Mouse (Mus musculus) MEL (cell line): ENCODE measurements around the gene Myof. TPM values are rescaled to one million over a fixed set of nuclear protein-coding genes. Genes with fewer than 3 reads are reported as not detected.

Experiments
- DNase-seq: peaks from one replicate; pipeline ENCODE4 v3.0.0; 2011; ENCODE audit warnings: low read depth, low spot score
- H3K27ac ChIP-seq: 2 replicates; pipeline ENCODE4 v1.5.1; 2012; ENCODE audit warnings: low read depth, mild to moderate bottlenecking, control low read depth, low read length, moderate library complexity; ENCODE audit not compliant: control insufficient read depth
- H3K27me3 ChIP-seq, 2 experiments: fragments of 150-350 bp in 1 of 2; sonication (generic) in 1 of 2; 2 replicates each; pipeline ENCODE4 v1.6.1; 2012; ENCODE audit warnings: low read length in 2 of 2, mild to moderate bottlenecking in 2 of 2, improper control_type of control experiment in 1 of 2, moderate library complexity in 1 of 2; ENCODE audit not compliant: insufficient read depth in 2 of 2, control insufficient read depth in 1 of 2
- H3K36me3 ChIP-seq, 2 experiments: 2 replicates each; pipeline ENCODE4 v1.6.1; 2012 to 2014; ENCODE audit warnings: low read length in 2 of 2, improper control_type of control experiment in 1 of 2, inconsistent platforms in 1 of 2, mild to moderate bottlenecking in 1 of 2; ENCODE audit not compliant: insufficient read depth in 2 of 2, control insufficient read depth in 1 of 2
- H3K4me1 ChIP-seq, 2 experiments: fragments of 150-350 bp in 1 of 2; sonication (generic) in 1 of 2; 2 replicates each; pipeline ENCODE4 v1.6.1; 2012; ENCODE audit warnings: low read length in 2 of 2, improper control_type of control experiment in 1 of 2, mild to moderate bottlenecking in 1 of 2; ENCODE audit not compliant: insufficient read depth in 2 of 2, control insufficient read depth in 1 of 2
- H3K4me3 ChIP-seq, 2 experiments: fragments of 150-350 bp in 1 of 2; sonication (generic) in 1 of 2; 2 replicates each; pipeline ENCODE4 v1.5.1; 2012; ENCODE audit warnings: low read depth in 2 of 2, low read length in 2 of 2, mild to moderate bottlenecking in 2 of 2, moderate library complexity in 2 of 2, control low read depth in 1 of 2, improper control_type of control experiment in 1 of 2; ENCODE audit not compliant: control insufficient read depth in 1 of 2, insufficient read depth in 1 of 2
- H3K79me2 ChIP-seq: 2 replicates; pipeline ENCODE4 v1.6.1; 2012; ENCODE audit warnings: mild to moderate bottlenecking, low read length, moderate library complexity; ENCODE audit not compliant: control insufficient read depth, poor library complexity, insufficient read depth
- H3K9ac ChIP-seq: 2 replicates; pipeline ENCODE4 v1.6.1; 2012; ENCODE audit warnings: low read depth, mild to moderate bottlenecking, control low read depth, low read length, moderate library complexity; ENCODE audit not compliant: control insufficient read depth, poor library complexity, severe bottlenecking
- H3K9me3 ChIP-seq: fragments of 150-350 bp; sonication (generic); replicated peaks from 2 replicates; pipeline ENCODE4 v1.6.1; 2012; ENCODE audit warnings: mild to moderate bottlenecking, low read length, improper control_type of control experiment, moderate library complexity; ENCODE audit not compliant: insufficient read depth
- CHD2 ChIP-seq: IDR thresholded peaks from 2 replicates; pipeline ENCODE4 v1.6.1; 2011; ENCODE audit warnings: low read length, improper control_type of control experiment
- CTCF ChIP-seq, 3 experiments: IDR thresholded peaks in 2 of 3; conservative IDR thresholded peaks in 1 of 3; 2 replicates each; pipeline ENCODE4 v1.5.1; 2011 to 2012; ENCODE audit warnings: low read length in 3 of 3, low read depth in 2 of 3, mild to moderate bottlenecking in 2 of 3, improper control_type of control experiment in 1 of 3, inconsistent platforms in 1 of 3, mixed read lengths in 1 of 3, moderate library complexity in 1 of 3; ENCODE audit not compliant: control insufficient read depth in 1 of 3, insufficient read depth in 1 of 3, poor library complexity in 1 of 3, severe bottlenecking in 1 of 3
- EP300 ChIP-seq, 2 experiments: IDR thresholded peaks; 2 replicates each; pipeline ENCODE4 v1.6.1; 2011; ENCODE audit warnings: improper control_type of control experiment in 2 of 2, low read length in 2 of 2, low read depth in 1 of 2, mild to moderate bottlenecking in 1 of 2
- GABPA ChIP-seq: IDR thresholded peaks from 2 replicates; pipeline ENCODE4 v1.6.1; 2012; ENCODE audit warnings: low read depth, mild to moderate bottlenecking, inconsistent platforms, low read length, improper control_type of control experiment, moderate library complexity
- GATA1 ChIP-seq: IDR thresholded peaks from 2 replicates; pipeline ENCODE4 v1.6.1; 2011; ENCODE audit warnings: low read depth, low read length, improper control_type of control experiment
- HCFC1 ChIP-seq: IDR thresholded peaks from 2 replicates; pipeline ENCODE4 v1.6.1; 2012; ENCODE audit warnings: low read depth, mild to moderate bottlenecking, inconsistent platforms, low read length, improper control_type of control experiment, moderate library complexity
- JUND ChIP-seq: IDR thresholded peaks from 2 replicates; pipeline ENCODE4 v1.6.1; 2011; ENCODE audit warnings: low read depth, mild to moderate bottlenecking, improper control_type of control experiment, low read length
- MAFK ChIP-seq: IDR thresholded peaks from 2 replicates; pipeline ENCODE4 v1.6.1; 2011; ENCODE audit warnings: low read depth, mild to moderate bottlenecking, low read length, improper control_type of control experiment, borderline replicate concordance
- MAX ChIP-seq: IDR thresholded peaks from 2 replicates; pipeline ENCODE4 v1.6.1; 2011; ENCODE audit warnings: low read length, improper control_type of control experiment
- MEF2A ChIP-seq: IDR thresholded peaks from 2 replicates; pipeline ENCODE4 v1.6.1; 2014; ENCODE audit warnings: low read depth, mild to moderate bottlenecking, inconsistent platforms, low read length, improper control_type of control experiment; ENCODE audit not compliant: poor library complexity, insufficient replicate concordance, severe bottlenecking; ENCODE audit errors: extremely low read depth
- MXI1 ChIP-seq: IDR thresholded peaks from 2 replicates; pipeline ENCODE4 v1.6.1; 2011; ENCODE audit warnings: mild to moderate bottlenecking, low read depth, low read length, improper control_type of control experiment
- MYB ChIP-seq: IDR thresholded peaks from 2 replicates; pipeline ENCODE4 v1.6.1; 2011; ENCODE audit warnings: mild to moderate bottlenecking, low read depth, low read length, improper control_type of control experiment
- MYC ChIP-seq: IDR thresholded peaks from 2 replicates; pipeline ENCODE4 v1.6.1; 2011; ENCODE audit warnings: low read depth, mild to moderate bottlenecking, low read length, improper control_type of control experiment, moderate library complexity
- NELFE ChIP-seq: IDR thresholded peaks from 2 replicates; pipeline ENCODE4 v1.6.1; 2011; ENCODE audit warnings: low read depth, low read length, improper control_type of control experiment
- NRF1 ChIP-seq: IDR thresholded peaks from 2 replicates; pipeline ENCODE4 v1.6.1; 2014; ENCODE audit warnings: low read depth, mild to moderate bottlenecking, inconsistent platforms, low read length, improper control_type of control experiment, moderate library complexity; ENCODE audit not compliant: poor library complexity, insufficient read depth, severe bottlenecking
- POLR2AphosphoS5 ChIP-seq: IDR thresholded peaks from 2 replicates; pipeline ENCODE4 v1.6.1; 2012; ENCODE audit warnings: low read depth, borderline replicate concordance, mild to moderate bottlenecking, inconsistent platforms, low read length, moderate library complexity, mixed read lengths
- RCOR1 ChIP-seq: IDR thresholded peaks from 2 replicates; pipeline ENCODE4 v1.6.1; 2012; ENCODE audit warnings: low read depth, mild to moderate bottlenecking, inconsistent platforms, low read length, improper control_type of control experiment
- SIN3A ChIP-seq: IDR thresholded peaks from 2 replicates; pipeline ENCODE4 v1.6.1; 2012; ENCODE audit warnings: low read length, improper control_type of control experiment, inconsistent platforms
- TAL1 ChIP-seq: IDR thresholded peaks from 2 replicates; pipeline ENCODE4 v1.6.1; 2012; ENCODE audit warnings: mild to moderate bottlenecking, inconsistent platforms, low read length, moderate library complexity, mixed read lengths
- TBP ChIP-seq: IDR thresholded peaks from 2 replicates; pipeline ENCODE4 v1.8.0; 2011; ENCODE audit warnings: low read depth, low read length, improper control_type of control experiment
- TCF12 ChIP-seq: IDR thresholded peaks from 2 replicates; pipeline ENCODE4 v1.6.1; 2014; ENCODE audit warnings: low read depth, mild to moderate bottlenecking, inconsistent platforms, low read length, improper control_type of control experiment, moderate library complexity
- USF1 ChIP-seq: IDR thresholded peaks from 2 replicates; pipeline ENCODE4 v1.6.1; 2014; ENCODE audit warnings: low read depth, mild to moderate bottlenecking, inconsistent platforms, low read length, improper control_type of control experiment, moderate library complexity
- ZC3H11A ChIP-seq: IDR thresholded peaks from 2 replicates; pipeline ENCODE4 v1.6.1; 2012; ENCODE audit warnings: low read depth, mild to moderate bottlenecking, inconsistent platforms, low read length, improper control_type of control experiment
- ZKSCAN1 ChIP-seq: IDR thresholded peaks from 2 replicates; pipeline ENCODE4 v1.6.1; 2012; ENCODE audit warnings: low read depth, mild to moderate bottlenecking, inconsistent platforms, low read length, improper control_type of control experiment, moderate library complexity
- polyA plus RNA-seq, 2 experiments: library from polyadenylated mRNA; stranded (reverse) in 1 of 2; unstranded in 1 of 2; fragments of >175 nt in 1 of 2; fragments of >200 nt in 1 of 2; gene quantifications; 2 replicates each; pipeline versions ENCODE4 v1.2.1 to v1.2.4; 2012; ENCODE audit warnings: low replicate concordance in 2 of 2, low read depth in 1 of 2; ENCODE audit not compliant: insufficient read length in 2 of 2, insufficient read depth in 1 of 2, missing spikeins in 1 of 2
- total RNA-seq: library from RNA; depleted of rRNA; stranded (reverse); fragments of 300-350 nt; gene quantifications from 2 replicates; pipeline ENCODE4 v1.2.3, GENCODE M21; 2012

Gene Myof
- total and polyA plus RNA-seq, 3 experiments: 0.04 TPM; not detected in 2

GRCm38 (mm10) chr19:38015873-38016254 is 27.5 kb downstream of the Myof start:
- H3K79me2 ChIP-seq: no peaks in the 10 kb centered on the region
- H3K36me3 ChIP-seq: no peaks in the 10 kb centered on the region
- TF ChIP-seq RCOR1 (no peak), MYC (no peak), GATA1 (no peak), CTCF (IDR thresholded peaks at IDR 0.05 in 2 of 3, conservative IDR thresholded peaks at IDR 0.05 in 1 of 3; ENCODE audit: control insufficient read depth in 1 of 3, insufficient read depth in 1 of 3, low read depth in 2 of 3, low read length in 3 of 3, poor library complexity in 1 of 3, severe bottlenecking in 1 of 3) (no peak), MAFK (no peak), GABPA (no peak), SIN3A (no peak), TBP (no peak), CHD2 (no peak), USF1 (no peak), MAX (no peak), TCF12 (no peak), MEF2A (no peak), EP300 (IDR thresholded peaks at IDR 0.05; ENCODE audit: low read depth in 1 of 2, low read length in 2 of 2) (no peak), NELFE (no peak)
- no peak for DNase-seq
- H3K9me3 ChIP-seq: no peaks in the 10 kb centered on the region
- H3K27ac ChIP-seq: no peak overlapping the region
- no peaks in the 10 kb centered on the region for H3K27me3 ChIP-seq
- H3K4me1 ChIP-seq: no peaks in the 10 kb centered on the region
- no peak overlapping the region for H3K4me3 ChIP-seq
- H3K9ac ChIP-seq: no peak overlapping the region

- H3K4me1 ChIP-seq: no peaks in the 10 kb centered on the region
- no peaks in the 10 kb centered on the region for H3K9me3 ChIP-seq
- no peaks in the 10 kb centered on the region for H3K36me3 ChIP-seq
- no peaks in the 10 kb centered on the region for H3K79me2 ChIP-seq
- no peak overlapping the region for H3K9ac ChIP-seq
- H3K27me3 ChIP-seq: no peaks in the 10 kb centered on the region
- no peak overlapping the region for H3K4me3 ChIP-seq
- no peak for TF ChIP-seq POLR2AphosphoS5
- TF ChIP-seq GABPA: no peak
- no peak for TF ChIP-seq ZC3H11A
- TF ChIP-seq CHD2: no peak
- TF ChIP-seq MXI1: no peak
- TF ChIP-seq JUND: no peak
- TF ChIP-seq HCFC1: no peak
- TF ChIP-seq MYB: no peak
- no peak for TF ChIP-seq NRF1
- TF ChIP-seq TAL1: no peak
- TF ChIP-seq NELFE: no peak
- TF ChIP-seq ZKSCAN1: no peak
- TF ChIP-seq TBP: no peak
- TF ChIP-seq TCF12: no peak
- no peak for TF ChIP-seq SIN3A
- TF ChIP-seq GATA1: no peak
- DNase-seq: peak; percentile 21
- no peak overlapping the region for H3K27ac ChIP-seq
Observed at GRCm38 (mm10) chr19:38015180-38015872, 28.1 kb downstream of the Myof start.
